Mouse (Mus musculus) gastrocnemius, adult 18-20 months (tissue): ENCODE measurements at regions not wholly inside any gene's neighbourhood (a gene's known extent, or its start where the extent isn't known, plus 50 kb on each side); places are given as distances from the start of the nearest gene placed in this dataset.
A peak's percentile ranks its signal among the peaks of the same experiment; 100 is the strongest.

ENCODE experiments used
- DNase-seq: peaks from one replicate; pipeline ENCODE4 v3.0.0; 2021; ENCODE audit warnings: low spot score

- no peak for DNase-seq
Observed at GRCm38 (mm10) chr12:71429561-71430200, 120.0 kb downstream of the Dact1 start.

GRCm38 (mm10) chr12:71430331-71430730 lies 120.6 kb downstream of the Dact1 start:
- DNase-seq: no peak

GRCm38 (mm10) chr12:71431116-71431515 lies 121.4 kb downstream of the Dact1 start:
- no peak for DNase-seq

GRCm38 (mm10) chr12:71433549-71434200 lies 124.0 kb downstream of the Dact1 start:
- DNase-seq: no peak

GRCm38 (mm10) chr12:71438254-71438653 lies 128.6 kb downstream of the Dact1 start:
- DNase-seq: peak; percentile 22

- no peak for DNase-seq
Observed at GRCm38 (mm10) chr12:71440863-71441262, 131.2 kb downstream of the Dact1 start.

- DNase-seq: no peak
Observed at GRCm38 (mm10) chr12:71441272-71441671, 131.6 kb downstream of the Dact1 start.

- peak; percentile 26 for DNase-seq
Observed at GRCm38 (mm10) chr12:71446177-71446891, 136.7 kb downstream of the Dact1 start.

GRCm38 (mm10) chr12:71446892-71447268 lies 137.2 kb downstream of the Dact1 start:
- DNase-seq: peak; percentile 18

- DNase-seq: no peak
Observed at GRCm38 (mm10) chr12:71449032-71449431, 139.3 kb downstream of the Dact1 start.

- no peak for DNase-seq
Observed at GRCm38 (mm10) chr12:71450128-71450527, 140.4 kb downstream of the Dact1 start.

GRCm38 (mm10) chr12:71450680-71451463 lies 141.2 kb downstream of the Dact1 start:
- DNase-seq: no peak

- no peak for DNase-seq
Observed at GRCm38 (mm10) chr12:71456900-71457299, 147.2 kb downstream of the Dact1 start.

- DNase-seq: no peak
Observed at GRCm38 (mm10) chr12:71458559-71459176, 149.0 kb downstream of the Dact1 start.

- no peak for DNase-seq
Observed at GRCm38 (mm10) chr12:71460643-71461042, 151.0 kb downstream of the Dact1 start.

GRCm38 (mm10) chr12:71467820-71468219 lies 158.1 kb downstream of the Dact1 start:
- peak; percentile 26 for DNase-seq

- no peak for DNase-seq
Observed at GRCm38 (mm10) chr12:71468324-71468723, 158.6 kb downstream of the Dact1 start.

- no peak for DNase-seq
Observed at GRCm38 (mm10) chr12:71470983-71471715, 161.5 kb downstream of the Dact1 start.

GRCm38 (mm10) chr12:71471720-71472119 lies 162.0 kb downstream of the Dact1 start:
- no peak for DNase-seq

- DNase-seq: no peak
Observed at GRCm38 (mm10) chr12:71476238-71476637, 166.6 kb downstream of the Dact1 start.

GRCm38 (mm10) chr12:71477691-71478090 lies 168.0 kb downstream of the Dact1 start:
- DNase-seq: no peak
